Mouse (Mus musculus) MEL (cell line): ENCODE measurements around the gene Lefty1.
A peak's percentile ranks its signal among the peaks of the same experiment; 100 is the strongest.

Experiments
- BHLHE40 ChIP-seq: IDR thresholded peaks from 2 replicates; pipeline ENCODE4 v1.6.1; 2012; ENCODE audit warnings: low read depth, mild to moderate bottlenecking, inconsistent platforms, low read length, improper control_type of control experiment, borderline replicate concordance
- CTCF ChIP-seq, 3 experiments: IDR thresholded peaks in 2 of 3; conservative IDR thresholded peaks in 1 of 3; 2 replicates each; pipeline ENCODE4 v1.5.1; 2011 to 2012; ENCODE audit warnings: low read length in 3 of 3, low read depth in 2 of 3, mild to moderate bottlenecking in 2 of 3, improper control_type of control experiment in 1 of 3, inconsistent platforms in 1 of 3, mixed read lengths in 1 of 3, moderate library complexity in 1 of 3; ENCODE audit not compliant: control insufficient read depth in 1 of 3, insufficient read depth in 1 of 3, poor library complexity in 1 of 3, severe bottlenecking in 1 of 3
- JUND ChIP-seq: IDR thresholded peaks from 2 replicates; pipeline ENCODE4 v1.6.1; 2011; ENCODE audit warnings: low read depth, mild to moderate bottlenecking, improper control_type of control experiment, low read length
- MAX ChIP-seq: IDR thresholded peaks from 2 replicates; pipeline ENCODE4 v1.6.1; 2011; ENCODE audit warnings: low read length, improper control_type of control experiment
- MXI1 ChIP-seq: IDR thresholded peaks from 2 replicates; pipeline ENCODE4 v1.6.1; 2011; ENCODE audit warnings: mild to moderate bottlenecking, low read depth, low read length, improper control_type of control experiment
- POLR2A ChIP-seq, 2 experiments: IDR thresholded peaks; 2 replicates each; pipeline ENCODE4 v1.6.1; 2011 to 2012; ENCODE audit warnings: low read length in 2 of 2, mild to moderate bottlenecking in 2 of 2, control low read depth in 1 of 2, improper control_type of control experiment in 1 of 2, low read depth in 1 of 2, moderate library complexity in 1 of 2; ENCODE audit not compliant: control insufficient read depth in 1 of 2, insufficient read depth in 1 of 2, poor library complexity in 1 of 2
- TAL1 ChIP-seq: IDR thresholded peaks from 2 replicates; pipeline ENCODE4 v1.6.1; 2012; ENCODE audit warnings: mild to moderate bottlenecking, inconsistent platforms, low read length, moderate library complexity, mixed read lengths
- USF1 ChIP-seq: IDR thresholded peaks from 2 replicates; pipeline ENCODE4 v1.6.1; 2014; ENCODE audit warnings: low read depth, mild to moderate bottlenecking, inconsistent platforms, low read length, improper control_type of control experiment, moderate library complexity
- ZMIZ1 ChIP-seq: IDR thresholded peaks from 2 replicates; pipeline ENCODE4 v1.6.1; 2012; ENCODE audit warnings: low read depth, mild to moderate bottlenecking, inconsistent platforms, low read length, improper control_type of control experiment, moderate library complexity

DNA sequence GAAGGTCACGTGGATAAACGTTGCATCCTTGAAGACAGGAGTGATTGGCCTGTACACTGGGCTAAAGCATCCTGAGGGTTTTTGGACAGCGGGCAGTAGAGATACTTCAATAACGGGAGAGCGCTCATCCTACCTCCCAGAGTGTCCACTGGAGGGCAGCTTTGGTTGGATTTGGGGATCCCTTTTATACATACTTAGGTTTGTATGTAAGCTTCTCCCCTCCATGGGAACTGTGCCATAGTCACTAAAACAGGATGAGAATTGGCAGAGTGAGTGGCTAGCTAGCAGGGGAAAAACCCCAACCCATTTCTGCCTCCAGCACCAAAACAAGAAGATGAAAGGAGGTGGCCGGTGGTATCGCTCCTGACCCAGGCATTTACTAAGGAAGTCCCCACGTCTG is 23.7 kb upstream of the Lefty1 start:
- TF ChIP-seq TAL1 (no peak), POLR2A (IDR thresholded peaks at IDR 0.05; ENCODE audit: control insufficient read depth in 1 of 2, insufficient read depth in 1 of 2, low read depth in 1 of 2, low read length in 2 of 2, poor library complexity in 1 of 2) (no peak), CTCF (IDR thresholded peaks at IDR 0.05 in 2 of 3, conservative IDR thresholded peaks at IDR 0.05 in 1 of 3; ENCODE audit: control insufficient read depth in 1 of 3, insufficient read depth in 1 of 3, low read depth in 2 of 3, low read length in 3 of 3, poor library complexity in 1 of 3, severe bottlenecking in 1 of 3) (peak in 2 of 3 experiments; percentile 20 to 40; a peak in 2 of 6 replicates), ZMIZ1 (no peak), BHLHE40 (no peak), USF1 (no peak), MAX (no peak), MXI1 (no peak), JUND (no peak)
